Comparison of ENCODE assay signal across 8 mouse cellular contexts in genomic region chr12:70346139-70347026, GRCm38 (mm10). TPM values are rescaled to one million over a fixed set of nuclear protein-coding genes. Genes with fewer than 3 reads are reported as not detected.
DNase-seq lines count a peak whose midpoint lies in the region; ATAC-seq and TF ChIP-seq lines count a peak whose summit lies in the region.

No protein-coding gene starts in this region.

- peak overlapping the region; percentile 71 for H3K4me2 ChIP-seq in liver, postnatal 0 days (ENCODE audit: low read depth, low read length)

- H3K9me3 ChIP-seq in liver, postnatal 0 days (ENCODE audit: low read length) = no peaks in the 10 kb centered on the region

- H3K36me3 ChIP-seq in liver, postnatal 0 days (replicated peaks; ENCODE audit: insufficient read depth, low read length) = no peaks in the 10 kb centered on the region

- H3K4me1 ChIP-seq in liver, postnatal 0 days (ENCODE audit: insufficient read depth) = peaks cover 12% of the 10 kb centered on the region

- H3K27me3 ChIP-seq in liver, postnatal 0 days (ENCODE audit: insufficient read depth, low read length) = peaks cover 46% of the 10 kb centered on the region

- ATAC-seq in granulocyte monocyte progenitor cell, adult 5-6 weeks (replicated peaks; ENCODE audit: poor library complexity, severe bottlenecking) = peak; percentile 34; the same call in 1 of the 2 replicates
- ATAC-seq in liver, postnatal 0 days = 0 out of 2 replicates have a peak, but pooled peaks have one; percentile 5
- no peak for ATAC-seq in inflammation-experienced regulatory T-cells, adult 6 months

- peak; percentile 44 for TF ChIP-seq CTCF in liver, postnatal 0 days (IDR thresholded peaks at IDR 0.05; ENCODE audit: low read depth)

- DNase-seq in urinary bladder, postnatal 14 days (ENCODE audit: low spot score) = peak; percentile 4
- no peak for DNase-seq in urinary bladder, adult 2 months (ENCODE audit: low spot score)
- peak; percentile 86 to 87 for DNase-seq in cerebellum, postnatal 25 days
- peak; percentile 59 to 71 for DNase-seq in kidney, postnatal 4 days
- peak; percentile 26 for DNase-seq in liver, postnatal 0 days
- DNase-seq in right cerebral cortex, adult 2 months (ENCODE audit: low spot score in 2 of 2) = peak; percentile 72 to 79

- no peak for TF ChIP-seq EP300 in liver, postnatal 0 days (IDR thresholded peaks at IDR 0.05; ENCODE audit: low read depth)

- 2% methylated on average over 60 of the region's 60 CpGs for WGBS in liver, postnatal 0 days (ENCODE audit: insufficient replicate concordance)

- H3K9ac ChIP-seq in liver, postnatal 0 days (replicated peaks) = no peak overlapping the region

- H3K4me3 ChIP-seq in liver, postnatal 0 days (ENCODE audit: low read depth, low read length) = peak overlapping the region; percentile 45

- H3K27ac ChIP-seq in liver, postnatal 0 days (ENCODE audit: low read depth) = no peak overlapping the region

RNA-seq across cellular contexts. Expression of gene Trim9, which starts 1.0 kb away (rescaled TPM):
- 0.06 and 0.10 TPM in 2 replicates for polyA plus RNA-seq in urinary bladder, adult 2 months (2012; rRNA removed)
- 0.37 and 0.47 TPM in 2 replicates for total RNA-seq in granulocyte monocyte progenitor cell, adult 5-6 weeks (2014; fragmentation: Nextera tagmentation)
- total RNA-seq in granulocyte monocyte progenitor cell, adult 5-6 weeks (2017) = 0.13 TPM in 1 of 2 replicates, not detected in the other
- 0.02 TPM in 1 of 2 replicates, not detected in the other for polyA plus RNA-seq in liver, postnatal 0 days (2015; fragmentation: Nextera tagmentation; extraction: Ambion mirVana)
- polyA plus RNA-seq in inflammation-experienced regulatory T-cells, adult 6 months (2017; shearing (Covaris generic)) = not detected
